15 mouse cellular contexts compared by ENCODE assay signal in the genomic region with DNA sequence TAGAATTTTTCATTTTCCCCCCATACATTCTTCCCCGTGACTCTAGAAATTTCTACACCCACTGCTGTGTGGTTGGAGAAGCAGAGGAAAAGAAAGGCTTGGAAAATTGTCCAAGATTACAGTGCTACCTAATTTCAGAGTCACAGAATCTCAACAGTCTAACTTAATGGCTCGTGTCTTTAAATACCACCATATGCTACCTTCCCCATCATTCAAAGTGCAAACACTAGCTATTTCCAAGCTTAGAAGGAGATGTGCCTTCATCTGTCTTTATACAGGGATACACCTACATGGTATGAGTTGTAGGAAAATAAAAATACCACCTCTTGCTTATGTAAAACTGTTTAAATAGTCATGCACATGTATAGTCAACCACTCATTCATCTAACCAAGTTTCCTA. TPM values are rescaled to one million over a fixed set of nuclear protein-coding genes. Genes with fewer than 3 reads are reported as not detected.
"Had no signal": no experiment of that assay in that cellular context is flagged by ENCODE, and none has a peak within 500 bp of the region (broad histone marks: within the 10 kb centered on the region; RNA-seq: fewer than 3 reads in every experiment).

No protein-coding gene starts in this region.

- DNase-seq: kidney, adult 2 months; kidney, postnatal 25 days; layer of hippocampus, adult 9-11 months; liver, postnatal 0 days; lung, embryonic 14.5 days; right cerebral cortex, postnatal 4 days; thymus, adult 18-20 months; thymus, postnatal 36 days had no signal

- ATAC-seq: intestine, postnatal 0 days; liver, postnatal 0 days; lung, postnatal 0 days; midbrain, embryonic 15.5 days had no signal

RNA-seq across cellular contexts. Expression of gene Lrtm1, which starts 38.8 kb away (rescaled TPM):
- total RNA-seq: layer of hippocampus, adult 2 months; layer of hippocampus, postnatal 25 days; left cerebral cortex, postnatal 36 days; megakaryocyte, adult 5-6 weeks had no signal
